Mouse (Mus musculus): ENCODE results near the gene Prkn.

The Prkn gene

GRCm38 (mm10) chr17:10840148-10840707 is at the start of gene Prkn, which contains the start of gene Pacrg:
Prkn (plus strand) TSS chr17:10840384.
Pacrg (minus strand) TSS chr17:10840311.
- DNase-seq: peak; percentile 99

- DNase-seq: peak; percentile 16
Observed at GRCm38 (mm10) chr17:10791661-10792060, 48.5 kb upstream of the Prkn start.

GRCm38 (mm10) chr17:10806692-10807091 is 33.5 kb upstream of the Prkn start:
- DNase-seq: peak; percentile 59

GRCm38 (mm10) chr17:10807261-10807998 is 32.8 kb upstream of the Prkn start:
- DNase-seq: no peak

GRCm38 (mm10) chr17:10808571-10808970 is 31.6 kb upstream of the Prkn start:
- no peak for DNase-seq

GRCm38 (mm10) chr17:10818971-10819370 is 21.2 kb upstream of the Prkn start:
- no peak for DNase-seq

- peak; percentile 82 for DNase-seq
Observed at GRCm38 (mm10) chr17:10840731-10841201, 582 bp downstream of the Prkn start.

GRCm38 (mm10) chr17:10854207-10854606 is 14.0 kb downstream of the Prkn start:
- DNase-seq: no peak

- DNase-seq: no peak
Observed at GRCm38 (mm10) chr17:10874208-10875187, 34.3 kb downstream of the Prkn start.

GRCm38 (mm10) chr17:10878986-10879385 is 38.8 kb downstream of the Prkn start:
- DNase-seq: no peak

GRCm38 (mm10) chr17:10882260-10882659 is 42.1 kb downstream of the Prkn start:
- DNase-seq: no peak

GRCm38 (mm10) chr17:10887924-10888323 is 47.7 kb downstream of the Prkn start:
- DNase-seq: peak; percentile 10

- no peak for DNase-seq
Observed at GRCm38 (mm10) chr17:10901686-10902228, 61.6 kb downstream of the Prkn start.

GRCm38 (mm10) chr17:10936698-10937097 is 96.5 kb downstream of the Prkn start:
- DNase-seq: no peak

GRCm38 (mm10) chr17:10937844-10938243 is 97.7 kb downstream of the Prkn start:
- no peak for DNase-seq

- DNase-seq: peak; percentile 6
Observed at GRCm38 (mm10) chr17:10938755-10939154, 98.6 kb downstream of the Prkn start.

- DNase-seq: no peak
Observed at GRCm38 (mm10) chr17:10946552-10946951, 106.4 kb downstream of the Prkn start.

GRCm38 (mm10) chr17:10947614-10948013 is 107.4 kb downstream of the Prkn start:
- DNase-seq: no peak

- no peak for DNase-seq
Observed at GRCm38 (mm10) chr17:10959066-10959864, 119.1 kb downstream of the Prkn start.

- no peak for DNase-seq
Observed at GRCm38 (mm10) chr17:10962151-10962550, 122.0 kb downstream of the Prkn start.

- DNase-seq: no peak
Observed at GRCm38 (mm10) chr17:10982136-10982535, 142.0 kb downstream of the Prkn start.

- peak; percentile 34 for DNase-seq
Observed at GRCm38 (mm10) chr17:10987040-10987439, 146.9 kb downstream of the Prkn start.

All from retina, postnatal 1 day (tissue).